Mouse (Mus musculus) right cerebral cortex, postnatal 14 days (tissue): ENCODE results near the gene Ppp6r2.

Experiments used
- DNase-seq: peaks from one replicate; pipeline ENCODE4 v3.0.0; 2022

Ppp6r2 gene

DNA sequence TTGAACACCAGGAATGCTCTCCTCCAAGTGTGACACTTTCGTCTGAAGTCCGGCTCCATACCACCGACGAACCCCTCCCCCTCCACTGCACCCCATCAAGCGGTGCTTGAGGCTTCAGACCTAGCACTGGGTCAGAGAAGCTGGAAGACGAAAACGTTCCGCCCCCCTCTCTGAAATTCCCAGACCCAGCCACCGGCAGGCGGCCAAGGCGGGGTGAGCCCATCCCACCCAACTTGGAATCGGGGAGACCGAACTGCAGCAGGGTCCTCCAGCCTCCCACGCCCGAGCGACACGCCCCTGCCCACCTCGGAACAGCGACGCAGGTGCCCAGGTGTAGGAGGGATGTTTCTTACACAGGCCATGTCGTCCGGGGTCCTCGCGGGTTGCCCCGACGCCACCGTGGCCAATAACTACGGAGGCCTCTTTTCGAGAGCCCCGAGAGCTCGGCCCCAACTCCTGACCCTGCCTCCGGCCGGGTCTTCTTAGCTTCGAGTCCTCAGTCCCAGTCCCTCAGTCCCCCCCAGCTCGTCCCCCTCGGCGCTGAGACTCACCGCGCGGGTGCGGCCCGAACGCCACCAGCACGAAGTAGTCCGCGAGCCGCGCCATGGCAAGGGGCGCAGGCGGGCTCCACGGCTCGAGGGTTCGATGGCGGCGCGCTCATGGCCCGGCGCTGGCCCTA, 103.3 kb downstream of the Ppp6r2 start:
- no peak for DNase-seq

DNA sequence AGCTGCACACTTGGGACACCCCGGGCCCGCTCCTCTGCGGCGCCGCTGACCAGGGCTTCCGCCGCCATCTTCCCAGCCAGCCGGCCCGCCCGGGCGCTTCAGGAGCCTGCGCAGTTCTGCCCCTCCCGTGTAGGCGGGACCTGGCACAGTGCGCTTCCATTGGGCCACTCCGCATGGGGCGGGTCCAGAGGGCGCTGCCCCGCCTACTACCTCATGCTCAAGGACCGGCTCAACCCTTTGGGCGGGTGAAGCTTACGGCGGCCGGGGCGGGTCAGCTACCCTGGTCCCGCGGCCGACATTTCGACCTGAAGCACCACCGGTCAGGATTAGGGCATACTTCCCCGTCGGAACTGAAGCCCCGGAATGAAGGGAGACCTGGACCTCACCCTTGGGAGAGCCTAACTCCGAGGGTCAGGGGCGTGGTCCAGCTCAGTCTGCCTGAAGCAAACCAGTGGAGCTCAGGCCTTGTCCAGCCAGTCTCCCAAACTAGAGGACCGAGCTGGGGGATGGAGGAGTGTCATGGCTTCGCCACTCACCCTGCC, 103.9 kb downstream of the Ppp6r2 start, which contains the start of gene Sbf1:
Gene Sbf1, minus strand, starts transcription at position 122 of the 542 bp plus-strand sequence.
- DNase-seq, result peak; percentile 97

DNA sequence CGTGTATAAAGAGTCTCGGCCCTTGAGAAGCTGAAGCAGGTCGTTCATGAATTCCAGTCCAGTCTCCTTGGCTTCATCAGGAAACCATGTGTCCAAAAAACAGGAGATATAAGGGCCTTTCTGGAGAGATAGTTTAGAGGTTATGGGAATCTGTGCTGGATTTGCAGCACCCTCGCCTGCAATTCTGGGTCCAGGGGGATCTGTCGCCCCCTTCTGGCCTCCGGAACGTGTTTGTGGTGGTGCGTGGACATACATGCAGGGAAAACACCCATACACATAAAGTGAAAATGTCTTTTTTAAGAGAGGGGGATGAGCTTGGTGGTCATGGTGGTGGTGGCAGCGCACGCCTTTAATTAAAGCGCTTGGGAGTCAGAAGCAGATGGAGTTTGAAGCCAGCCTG, 104.8 kb downstream of the Ppp6r2 start:
- DNase-seq, result no peak

DNA sequence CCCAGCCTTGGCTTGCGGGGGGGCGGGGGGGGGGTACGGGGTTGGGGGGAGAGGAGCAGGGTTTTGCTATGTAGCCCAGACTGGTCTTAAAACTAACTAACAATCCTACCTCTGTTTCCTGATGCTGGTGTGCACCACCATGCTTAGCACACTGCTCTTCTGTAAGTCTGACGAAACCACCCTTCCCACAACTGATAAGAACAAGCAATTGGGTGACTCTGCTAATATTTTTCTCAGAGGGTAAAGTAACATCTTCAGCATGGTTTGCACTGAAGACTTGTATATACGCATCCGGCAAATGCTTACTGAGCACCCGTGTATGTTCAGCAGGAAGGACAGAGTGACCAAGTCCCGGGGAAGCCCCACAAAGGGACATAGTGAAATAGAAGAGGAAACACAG, 109.9 kb downstream of the Ppp6r2 start:
- DNase-seq, result no peak

DNA sequence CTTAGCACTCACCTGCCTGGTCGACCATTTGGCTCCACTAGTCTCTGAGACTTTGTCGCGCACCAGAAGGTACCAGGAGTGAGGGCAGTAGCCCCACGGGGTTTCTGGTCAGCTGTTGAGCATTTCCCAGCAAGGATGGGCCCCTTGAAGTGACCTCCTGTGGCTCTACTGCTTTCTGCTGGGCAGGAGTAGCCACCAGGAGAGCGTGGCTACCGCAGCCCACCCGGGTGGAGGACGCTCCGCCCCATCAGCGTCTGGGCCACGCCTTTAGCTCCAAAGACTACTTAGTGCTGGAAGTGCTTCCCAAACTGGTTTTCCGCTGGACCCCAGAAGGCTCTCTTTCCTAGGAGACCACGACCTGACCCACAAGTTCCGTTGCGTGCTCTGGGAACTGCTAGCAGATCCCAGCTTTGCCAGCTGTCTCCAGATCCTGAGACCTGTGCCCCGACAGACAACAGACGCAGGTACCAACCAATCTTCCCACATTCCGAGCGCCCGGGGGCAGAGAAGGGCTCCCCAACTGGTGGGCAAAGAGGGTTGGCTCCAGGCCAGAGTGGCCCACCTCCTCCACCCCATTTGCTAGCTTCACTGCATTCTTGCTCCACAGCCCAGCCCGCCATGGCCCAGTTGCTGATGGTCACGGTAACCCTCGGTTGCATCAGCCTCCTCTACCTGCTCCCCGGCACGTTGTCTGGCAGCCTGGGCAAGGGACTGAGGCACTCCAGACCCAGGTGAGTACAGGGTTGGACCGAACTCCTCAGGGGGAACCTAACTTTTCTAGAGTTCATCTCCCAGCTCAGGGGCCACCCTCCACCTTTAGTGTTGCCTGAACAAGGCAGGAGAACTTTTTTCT, 111.5 kb downstream of the Ppp6r2 start, which contains the start of gene Adm2:
Gene Adm2, plus strand, starts transcription at position 51 of the 853 bp plus-strand sequence.
- DNase-seq, result no peak

DNA sequence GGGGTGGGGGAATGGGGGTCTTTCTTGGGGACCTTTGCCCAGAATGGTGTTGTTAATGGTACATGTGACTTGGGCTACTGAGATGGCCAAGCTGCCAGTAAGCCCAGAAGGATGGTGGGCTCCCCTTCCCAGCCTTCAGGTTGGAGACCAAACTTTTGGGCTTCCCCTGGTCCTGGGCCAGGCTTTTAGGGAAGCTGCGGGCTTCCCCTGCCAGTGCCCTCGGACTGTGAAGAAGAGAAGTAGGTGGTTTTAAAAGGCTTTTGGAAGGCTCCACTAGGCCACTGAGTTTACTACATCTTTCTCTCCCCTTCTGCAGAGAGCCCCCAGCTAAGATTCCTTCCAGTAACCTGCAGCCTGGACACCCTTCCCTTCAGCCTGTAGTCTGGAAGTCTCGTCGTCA, 112.3 kb downstream of the Ppp6r2 start:
- DNase-seq, result no peak

DNA sequence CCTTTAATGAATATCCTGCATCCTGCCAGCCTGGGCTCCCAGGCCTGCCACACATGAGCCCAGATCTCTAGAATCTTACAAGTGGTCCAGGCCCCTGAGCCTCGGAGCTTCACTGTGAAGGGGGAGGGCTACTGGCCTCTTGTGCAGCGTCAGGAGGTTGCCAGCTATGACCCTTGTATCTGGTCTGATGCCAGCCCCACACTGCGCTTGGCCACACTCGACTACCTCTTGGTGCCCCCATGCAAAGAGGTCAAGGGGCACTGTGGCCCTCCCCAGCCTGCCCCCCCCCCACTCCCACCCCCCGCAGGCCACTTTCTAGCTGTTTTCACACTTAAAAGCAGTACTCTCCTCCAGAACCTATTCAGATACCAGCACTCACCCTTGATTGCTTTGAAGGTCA, 115.1 kb downstream of the Ppp6r2 start:
- DNase-seq, result no peak

DNA sequence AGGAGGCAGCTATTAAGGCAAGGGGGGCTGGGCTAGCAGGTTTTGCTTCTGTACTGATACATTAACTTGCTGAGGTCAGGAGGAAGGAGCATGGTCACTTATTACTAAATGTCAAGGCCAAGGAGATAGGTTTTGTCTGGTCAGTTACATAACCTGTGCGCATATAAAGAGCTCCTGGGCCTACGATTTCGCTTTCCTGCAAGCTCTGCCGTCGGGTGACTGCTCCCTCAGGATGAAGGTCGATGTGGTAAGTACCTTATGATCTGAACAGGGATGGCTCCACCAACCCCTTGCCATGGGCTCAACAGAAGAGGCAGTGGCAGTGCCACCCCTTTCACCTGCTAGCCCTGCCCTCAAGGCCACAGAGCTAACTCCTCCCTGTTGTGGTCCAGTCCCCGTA, 122.9 kb downstream of the Ppp6r2 start, which contains the start of gene Miox:
Gene Miox, plus strand, starts transcription at position 128 of the 400 bp plus-strand sequence.
- DNase-seq, result no peak

DNA sequence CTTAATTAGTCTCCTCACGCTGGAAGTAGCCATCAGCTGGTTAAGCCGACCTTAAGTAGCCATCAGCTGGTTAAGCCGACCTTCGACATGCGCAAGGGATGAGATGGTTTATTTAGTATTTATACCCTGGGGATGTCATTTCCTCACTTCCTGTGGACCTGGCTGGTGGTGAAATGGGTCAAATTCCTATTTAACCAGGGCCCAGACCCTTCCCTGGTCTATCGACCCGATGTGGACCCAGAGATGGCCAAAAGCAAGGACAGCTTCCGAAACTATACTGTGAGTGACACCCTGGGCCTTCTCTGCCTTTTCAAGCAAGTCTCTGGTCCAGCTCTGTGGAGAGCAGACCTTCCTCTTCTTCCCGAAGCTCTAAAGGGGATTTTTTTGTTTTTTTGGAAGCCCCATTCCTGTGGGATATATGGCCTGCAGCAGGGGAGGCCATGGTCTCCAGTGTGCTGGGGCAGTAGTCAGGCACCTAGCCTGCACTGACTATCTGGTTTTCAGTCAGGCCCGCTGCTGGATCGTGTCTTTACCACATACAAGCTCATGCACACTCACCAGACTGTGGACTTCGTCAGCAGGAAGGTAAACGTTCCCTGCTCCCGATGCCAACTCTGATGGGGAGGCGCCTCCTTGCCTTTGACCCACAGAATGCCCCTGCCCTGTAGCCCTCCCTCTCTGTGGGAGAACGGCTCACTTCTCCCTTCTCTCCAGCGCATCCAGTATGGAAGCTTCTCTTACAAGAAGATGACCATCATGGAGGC, 123.6 kb downstream of the Ppp6r2 start:
- DNase-seq, result no peak

DNA sequence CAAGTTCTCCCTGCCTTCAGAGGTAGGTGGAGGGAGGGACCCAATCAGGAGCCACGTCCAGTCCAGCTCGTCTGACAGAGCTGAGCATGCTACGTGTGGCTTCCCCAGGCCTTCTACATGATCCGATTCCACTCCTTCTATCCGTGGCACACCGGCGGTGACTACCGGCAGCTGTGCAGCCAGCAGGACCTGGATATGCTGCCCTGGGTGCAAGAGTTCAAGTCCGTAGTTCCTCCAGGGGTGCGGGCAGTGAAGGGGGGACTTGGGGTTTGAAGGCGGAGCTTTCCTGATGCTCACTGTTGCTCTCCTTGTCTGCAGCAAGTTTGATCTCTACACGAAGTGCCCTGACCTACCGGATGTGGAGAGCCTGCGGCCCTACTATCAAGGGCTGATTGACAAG, 125.1 kb downstream of the Ppp6r2 start:
- DNase-seq, result no peak
